Mouse (Mus musculus): Measurements from ENCODE around the gene Olfr1039. TPM values are rescaled to one million over a fixed set of nuclear protein-coding genes. Genes with fewer than 3 reads are reported as not detected.
"Not testable (repeated sequence)": the region's sequence is repeated elsewhere in the genome, so short reads cannot be mapped to it uniquely, and the experiment has no call there.

The Olfr1039 gene
- not detected in 2 replicates for polyA plus RNA-seq (2015; fragmentation: Nextera tagmentation; extraction: Ambion mirVana)

DNA sequence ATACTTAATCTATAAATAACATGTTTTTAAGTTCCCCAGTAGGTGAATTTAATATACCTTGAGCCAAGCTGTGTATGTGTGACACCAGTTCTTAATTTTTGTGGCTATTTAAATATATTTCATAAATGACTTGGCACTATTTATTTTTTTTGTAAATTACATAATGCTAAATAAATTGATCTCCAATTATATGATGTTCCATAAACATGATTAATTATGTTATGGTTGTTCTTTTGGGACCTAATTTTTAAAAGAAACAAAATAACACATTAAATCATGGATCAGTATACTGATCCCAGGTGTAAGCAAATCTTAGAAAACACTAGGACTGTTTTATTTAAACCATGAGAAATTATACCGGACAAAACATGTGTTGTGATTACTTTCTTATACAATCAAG is at the start of gene Olfr1039:
Gene Olfr1039 (minus strand): TSS at position 101 of the 400 bp plus-strand sequence.
- Histone ChIP-seq H3K9me3 (ENCODE audit: control insufficient read depth, low read length) (no peaks in the 10 kb centered on the region), H3K4me3 (ENCODE audit: low read depth, low read length) (no peak within 1 kb of the TSS), H3K27me3 (ENCODE audit: control insufficient read depth, insufficient read depth, low read length) (no peaks in the 10 kb centered on the region), H3K9ac (ENCODE audit: low read length) (no peak within 1 kb of the TSS), H3K27ac (replicated peaks) (no peak within 1 kb of the TSS), H3K4me1 (replicated peaks; ENCODE audit: control insufficient read depth, insufficient read depth) (no peaks in the 10 kb centered on the region), H3K4me2 (replicated peaks; ENCODE audit: low read depth) (no peak within 1 kb of the TSS), H3K36me3 (ENCODE audit: control insufficient read depth, insufficient read depth, low read length) (no peaks in the 10 kb centered on the region)
- ATAC-seq (ENCODE audit: low FRiP score, low TSS enrichment) (no peak), DNase-seq (ENCODE audit: low spot score) (no peak)
- 93% methylated on average over 1 of the region's 1 CpGs for WGBS
- TF ChIP-seq CTCF (IDR thresholded peaks at IDR 0.05; ENCODE audit: low read depth) (no peak), EP300 (optimal IDR thresholded peaks at IDR 0.05) (no peak)

DNA sequence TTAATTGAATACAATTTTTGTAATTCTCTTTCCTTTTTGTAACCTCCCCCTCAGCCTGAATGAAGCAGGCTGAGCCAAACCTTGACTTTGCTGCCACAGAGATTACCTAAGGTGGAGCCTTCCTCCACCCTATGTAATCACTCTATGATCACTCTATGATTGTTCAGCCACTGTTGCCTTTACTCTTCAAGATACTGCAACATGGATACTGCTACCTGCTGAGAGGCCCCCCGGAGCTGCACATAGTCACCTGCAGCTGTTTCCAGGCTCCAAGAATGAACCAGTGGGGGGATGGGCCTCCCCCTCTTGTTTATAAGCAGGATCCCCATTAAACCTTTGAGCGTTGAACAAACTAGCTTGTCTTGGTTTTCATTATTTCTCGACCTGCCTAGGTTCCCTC is 44.2 kb upstream of the Olfr1039 start:
- no peak overlapping the region for H3K4me3 ChIP-seq (ENCODE audit: low read depth, low read length)
- no peaks in the 10 kb centered on the region for H3K4me1 ChIP-seq (replicated peaks; ENCODE audit: control insufficient read depth, insufficient read depth)
- H3K9me3 ChIP-seq (ENCODE audit: control insufficient read depth, low read length) = no peaks in the 10 kb centered on the region
- 72% methylated on average over 3 of the region's 3 CpGs for WGBS
- H3K9ac ChIP-seq (ENCODE audit: low read length) = no peak overlapping the region
- TF ChIP-seq EP300 (optimal IDR thresholded peaks at IDR 0.05) (no peak), CTCF (IDR thresholded peaks at IDR 0.05; ENCODE audit: low read depth) (no peak)
- H3K36me3 ChIP-seq (ENCODE audit: control insufficient read depth, insufficient read depth, low read length) = no peaks in the 10 kb centered on the region
- DNase-seq (ENCODE audit: low spot score) = no peak
- H3K27ac ChIP-seq (replicated peaks) = no peak overlapping the region
- no peak for ATAC-seq (ENCODE audit: low FRiP score, low TSS enrichment)
- H3K4me2 ChIP-seq (replicated peaks; ENCODE audit: low read depth) = no peak overlapping the region
- H3K27me3 ChIP-seq (ENCODE audit: control insufficient read depth, insufficient read depth, low read length) = no peaks in the 10 kb centered on the region

DNA sequence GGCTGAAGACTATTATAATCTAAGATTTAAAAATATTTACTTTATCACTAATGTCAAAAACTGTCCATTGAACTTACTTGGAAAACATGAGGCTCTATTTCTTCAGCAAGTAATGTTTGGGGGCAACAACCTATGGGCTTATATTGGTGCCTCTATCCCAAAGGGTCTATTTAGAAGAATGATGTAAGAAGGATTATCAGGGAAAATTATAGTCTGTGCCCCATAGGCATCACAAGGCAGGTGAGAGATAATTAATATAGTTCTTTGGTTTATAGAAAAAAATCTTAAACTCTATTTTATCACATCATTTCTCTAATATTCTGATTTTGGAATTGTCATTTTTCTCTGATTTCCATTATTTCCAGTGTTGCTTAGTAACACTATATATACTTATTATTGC is 42.0 kb upstream of the Olfr1039 start, which contains the start of gene Olfr1044:
Gene Olfr1044 (minus strand): TSS at position 101 of the 400 bp plus-strand sequence.
- no peak for DNase-seq (ENCODE audit: low spot score)
- Histone ChIP-seq H3K9me3 (ENCODE audit: control insufficient read depth, low read length) (no peaks in the 10 kb centered on the region), H3K27me3 (ENCODE audit: control insufficient read depth, insufficient read depth, low read length) (no peaks in the 10 kb centered on the region), H3K36me3 (ENCODE audit: control insufficient read depth, insufficient read depth, low read length) (no peaks in the 10 kb centered on the region), H3K9ac (ENCODE audit: low read length) (no peak within 1 kb of the TSS), H3K4me2 (replicated peaks; ENCODE audit: low read depth) (no peak within 1 kb of the TSS), H3K4me1 (replicated peaks; ENCODE audit: control insufficient read depth, insufficient read depth) (no peaks in the 10 kb centered on the region), H3K4me3 (ENCODE audit: low read depth, low read length) (no peak within 1 kb of the TSS), H3K27ac (replicated peaks) (no peak within 1 kb of the TSS)
- TF ChIP-seq CTCF (IDR thresholded peaks at IDR 0.05; ENCODE audit: low read depth) (no peak), EP300 (optimal IDR thresholded peaks at IDR 0.05) (no peak)
- no peak for ATAC-seq (ENCODE audit: low FRiP score, low TSS enrichment)

DNA sequence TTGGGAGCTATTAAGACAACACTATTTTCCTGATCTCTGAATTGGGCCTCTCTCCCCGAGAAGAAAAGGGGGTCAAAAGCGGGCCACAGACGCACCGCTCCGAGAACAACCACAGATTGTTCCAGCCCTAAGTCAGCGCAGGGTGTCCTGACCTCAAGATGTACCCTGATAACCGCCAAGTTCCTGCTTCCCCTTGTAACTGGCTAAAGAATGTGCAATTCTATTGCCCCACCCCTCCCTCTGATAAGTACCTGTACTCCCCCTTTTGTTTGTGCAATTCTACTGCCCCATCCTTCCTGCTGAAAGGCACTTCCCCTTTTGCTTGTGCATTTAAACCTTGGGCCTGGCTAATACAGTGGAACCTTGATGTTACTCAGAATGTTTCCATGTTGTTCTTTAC is 39.7 kb upstream of the Olfr1039 start:
- WGBS = 68% methylated on average over 7 of the region's 7 CpGs

DNA sequence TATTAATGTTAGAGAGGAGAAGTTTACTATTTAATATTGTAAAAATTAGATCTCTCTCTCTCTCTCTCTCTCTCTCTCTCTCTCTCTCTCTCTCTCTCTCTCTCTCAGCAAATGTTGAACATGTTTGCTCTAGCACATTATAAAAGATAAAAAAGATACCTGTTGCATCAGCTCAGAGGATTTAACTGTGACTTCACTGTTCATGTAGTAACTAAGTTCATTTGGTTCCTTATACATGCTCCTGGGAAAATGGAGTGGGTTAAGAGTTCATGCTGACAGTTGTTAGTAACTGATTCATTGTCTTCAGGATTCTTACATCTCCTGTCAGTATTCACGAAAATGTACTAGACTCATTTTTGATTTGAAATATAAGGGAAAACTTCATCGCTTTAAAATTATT is 31.7 kb upstream of the Olfr1039 start, which contains the start of gene Olfr1043:
Gene Olfr1043 (minus strand): TSS at position 101 of the 400 bp plus-strand sequence.
- Histone ChIP-seq H3K27me3 (ENCODE audit: control insufficient read depth, insufficient read depth, low read length) (no peaks in the 10 kb centered on the region), H3K9ac (ENCODE audit: low read length) (no peak within 1 kb of the TSS), H3K36me3 (ENCODE audit: control insufficient read depth, insufficient read depth, low read length) (no peaks in the 10 kb centered on the region), H3K9me3 (ENCODE audit: control insufficient read depth, low read length) (no peaks in the 10 kb centered on the region), H3K4me2 (replicated peaks; ENCODE audit: low read depth) (no peak within 1 kb of the TSS), H3K4me3 (ENCODE audit: low read depth, low read length) (no peak within 1 kb of the TSS), H3K4me1 (replicated peaks; ENCODE audit: control insufficient read depth, insufficient read depth) (no peaks in the 10 kb centered on the region), H3K27ac (replicated peaks) (no peak within 1 kb of the TSS)
- DNase-seq (ENCODE audit: low spot score) (no peak), ATAC-seq (ENCODE audit: low FRiP score, low TSS enrichment) (no peak)
- 82% methylated on average over 2 of the region's 2 CpGs for WGBS
- TF ChIP-seq CTCF (IDR thresholded peaks at IDR 0.05; ENCODE audit: low read depth) (no peak), EP300 (optimal IDR thresholded peaks at IDR 0.05) (no peak)

More for the DNA sequence above, 39.7 kb upstream of the Olfr1039 start:
- H3K9me3 ChIP-seq (ENCODE audit: control insufficient read depth, low read length); H3K4me3 ChIP-seq (ENCODE audit: low read depth, low read length); H3K4me2 ChIP-seq (replicated peaks; ENCODE audit: low read depth); H3K27ac ChIP-seq (replicated peaks); DNase-seq (ENCODE audit: low spot score); ATAC-seq (ENCODE audit: low FRiP score, low TSS enrichment); H3K4me1 ChIP-seq (replicated peaks; ENCODE audit: control insufficient read depth, insufficient read depth); H3K9ac ChIP-seq (ENCODE audit: low read length); H3K36me3 ChIP-seq (ENCODE audit: control insufficient read depth, insufficient read depth, low read length); H3K27me3 ChIP-seq (ENCODE audit: control insufficient read depth, insufficient read depth, low read length): not testable (repeated sequence)

DNA sequence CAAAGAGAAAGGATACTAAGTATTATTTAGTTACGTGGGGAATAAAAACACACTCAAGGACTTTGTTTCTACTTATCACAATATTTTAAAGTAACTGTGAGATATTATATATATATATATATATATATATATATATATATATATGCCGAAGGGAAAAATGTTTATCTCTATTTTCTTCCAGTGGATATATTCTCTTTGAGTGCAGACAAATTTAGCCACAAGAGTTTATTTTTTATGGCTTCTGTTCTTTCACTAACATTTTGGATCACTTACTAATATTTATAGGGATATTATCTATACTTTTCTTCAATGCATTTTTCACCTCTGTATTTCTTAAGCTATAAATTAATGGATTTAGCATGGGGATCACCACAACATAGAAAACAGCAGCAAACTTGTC is 26.0 kb upstream of the Olfr1039 start, which contains the start of gene Olfr1042:
Gene Olfr1042 (minus strand): TSS at position 101 of the 400 bp plus-strand sequence.
- H3K27ac ChIP-seq (replicated peaks) = no peak within 1 kb of the TSS
- no peaks in the 10 kb centered on the region for H3K36me3 ChIP-seq (ENCODE audit: control insufficient read depth, insufficient read depth, low read length)
- no peak for ATAC-seq (ENCODE audit: low FRiP score, low TSS enrichment)
- WGBS = 87% methylated on average over 2 of the region's 2 CpGs
- no peak within 1 kb of the TSS for H3K9ac ChIP-seq (ENCODE audit: low read length)
- H3K4me3 ChIP-seq (ENCODE audit: low read depth, low read length) = no peak within 1 kb of the TSS
- DNase-seq (ENCODE audit: low spot score) = no peak
- H3K27me3 ChIP-seq (ENCODE audit: control insufficient read depth, insufficient read depth, low read length) = no peaks in the 10 kb centered on the region
- H3K4me2 ChIP-seq (replicated peaks; ENCODE audit: low read depth) = no peak within 1 kb of the TSS
- TF ChIP-seq CTCF (IDR thresholded peaks at IDR 0.05; ENCODE audit: low read depth) = no peak
- no peaks in the 10 kb centered on the region for H3K4me1 ChIP-seq (replicated peaks; ENCODE audit: control insufficient read depth, insufficient read depth)
- H3K9me3 ChIP-seq (ENCODE audit: control insufficient read depth, low read length) = no peaks in the 10 kb centered on the region

Measured in stomach, postnatal 0 days (tissue).